Comparison of ENCODE assay signal across 8 mouse cellular contexts in the genomic region with DNA sequence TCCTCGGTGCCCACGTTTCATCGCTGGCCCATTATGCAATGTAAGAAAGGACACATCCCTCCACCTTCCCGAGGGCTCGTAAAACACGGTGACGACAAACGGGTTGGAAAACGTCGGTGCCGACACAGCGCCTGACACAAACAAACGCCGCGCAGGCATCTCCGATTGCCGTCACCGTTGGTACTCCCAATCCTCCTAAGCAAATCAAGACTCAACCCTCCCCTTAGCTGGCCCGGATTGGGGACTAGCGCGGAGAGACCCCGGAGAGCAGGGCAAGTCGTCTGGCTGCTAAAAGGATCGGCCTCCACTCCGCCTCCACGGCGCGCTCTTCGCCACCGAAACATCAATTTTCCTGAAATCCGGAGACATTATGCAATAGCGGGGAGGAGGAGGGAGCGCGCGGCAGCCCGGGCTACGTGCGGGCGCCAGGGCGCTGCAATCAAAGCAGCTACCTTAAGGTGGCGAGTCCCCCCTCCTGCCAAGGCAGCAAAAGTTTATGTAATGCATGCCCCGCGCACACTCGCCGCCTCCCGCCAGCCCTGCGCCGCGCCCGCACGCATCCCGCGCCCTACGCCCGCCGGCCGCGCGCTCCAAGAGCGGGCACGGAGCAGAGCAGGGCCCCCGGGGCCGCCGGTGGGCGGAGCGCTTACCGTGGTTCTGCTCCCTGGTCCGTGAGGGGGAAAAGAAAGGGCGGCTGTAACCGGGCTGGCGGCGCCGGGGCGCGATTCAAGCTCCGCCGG. TPM values are rescaled to one million over a fixed set of nuclear protein-coding genes. Genes with fewer than 3 reads are reported as not detected.
DNase-seq lines count a peak whose midpoint lies in the region; ATAC-seq lines count a peak whose summit lies in the region.

No protein-coding gene starts in this region.

- no peaks in the 10 kb centered on the region for H3K27me3 ChIP-seq in embryonic facial prominence, embryonic 12.5 days
- H3K27me3 ChIP-seq in heart, embryonic 13.5 days (replicated peaks) = peaks cover 3% of the 10 kb centered on the region; the same call in 1 of the 2 replicates
- peaks cover 77% of the 10 kb centered on the region for H3K27me3 ChIP-seq in liver, embryonic 12.5 days (replicated peaks)

- peak; percentile 44 for ATAC-seq in embryonic facial prominence, embryonic 12.5 days (ENCODE audit: insufficient number of reproducible peaks, insufficient read depth, low FRiP score, low TSS enrichment)
- peak; percentile 44 for ATAC-seq in heart, embryonic 13.5 days (ENCODE audit: extremely low read depth, insufficient number of reproducible peaks, low FRiP score, low TSS enrichment)
- peak; percentile 68 for ATAC-seq in liver, embryonic 12.5 days

- peak overlapping the region; percentile 93 for H3K27ac ChIP-seq in embryonic facial prominence, embryonic 12.5 days
- peak overlapping the region; percentile 98 for H3K27ac ChIP-seq in heart, embryonic 13.5 days (replicated peaks)
- H3K27ac ChIP-seq in liver, embryonic 12.5 days = peak overlapping the region; percentile 63

- peak; percentile 72 to 74 for DNase-seq in B cell, adult 2 months
- DNase-seq in adrenal gland, adult 8-10 months = peak; percentile 75
- peak; percentile 75 for DNase-seq in kidney, postnatal 10 days
- peak; percentile 81 for DNase-seq in naive thymus-derived CD4-positive, alpha-beta T cell, adult 2 months (ENCODE audit: low read depth)
- DNase-seq in testis, postnatal 14 days (ENCODE audit: low spot score) = peak; percentile 35

- H3K4me2 ChIP-seq in embryonic facial prominence, embryonic 12.5 days (replicated peaks) = peak overlapping the region; percentile 98
- H3K4me2 ChIP-seq in heart, embryonic 13.5 days = peak overlapping the region; percentile 98
- peak overlapping the region; percentile 92 for H3K4me2 ChIP-seq in liver, embryonic 12.5 days

- H3K36me3 ChIP-seq in embryonic facial prominence, embryonic 12.5 days = no peaks in the 10 kb centered on the region
- H3K36me3 ChIP-seq in heart, embryonic 13.5 days = no peaks in the 10 kb centered on the region
- H3K36me3 ChIP-seq in liver, embryonic 12.5 days = no peaks in the 10 kb centered on the region

- WGBS in embryonic facial prominence, embryonic 12.5 days = under 1% methylated on average over 72 of the region's 77 CpGs
- under 1% methylated on average over 72 of the region's 77 CpGs for WGBS in heart, embryonic 13.5 days
- under 1% methylated on average over 59 of the region's 77 CpGs for WGBS in liver, embryonic 12.5 days (ENCODE audit: insufficient replicate concordance)

- peak overlapping the region; percentile 87 for H3K9ac ChIP-seq in embryonic facial prominence, embryonic 12.5 days
- peak overlapping the region; percentile 96 for H3K9ac ChIP-seq in heart, embryonic 13.5 days
- H3K9ac ChIP-seq in liver, embryonic 12.5 days = peak overlapping the region; percentile 66

- peak overlapping the region; percentile 85 for H3K4me3 ChIP-seq in embryonic facial prominence, embryonic 12.5 days
- H3K4me3 ChIP-seq in heart, embryonic 13.5 days = peak overlapping the region; percentile 88
- peak overlapping the region; percentile 70 for H3K4me3 ChIP-seq in liver, embryonic 12.5 days

- no peaks in the 10 kb centered on the region for H3K9me3 ChIP-seq in embryonic facial prominence, embryonic 12.5 days
- H3K9me3 ChIP-seq in heart, embryonic 13.5 days = no peaks in the 10 kb centered on the region
- no peaks in the 10 kb centered on the region for H3K9me3 ChIP-seq in liver, embryonic 12.5 days (replicated peaks)

- peaks cover 35% of the 10 kb centered on the region for H3K4me1 ChIP-seq in embryonic facial prominence, embryonic 12.5 days
- H3K4me1 ChIP-seq in heart, embryonic 13.5 days = peaks cover 38% of the 10 kb centered on the region
- peaks cover 32% of the 10 kb centered on the region for H3K4me1 ChIP-seq in liver, embryonic 12.5 days

RNA-seq across cellular contexts. Expression of a gene that starts 0.5 kb away (rescaled TPM):
- total RNA-seq in adrenal gland, adult 8-10 months (2022) = 10 to 100 TPM in 2 of 4 experiments, 1 to 10 TPM in 2; 7.3 to 22.4 (median 9.0) TPM
- 30.3 and 30.8 TPM in 2 replicates for polyA plus RNA-seq in embryonic facial prominence, embryonic 12.5 days (2016; fragmentation: Nextera tagmentation; extraction: Ambion mirVana)
- 36.8 and 41.9 TPM in 2 replicates for polyA plus RNA-seq in heart, embryonic 13.5 days (2015; fragmentation: Nextera tagmentation; extraction: Ambion mirVana)
- polyA plus RNA-seq in liver, embryonic 12.5 days (2016; fragmentation: Nextera tagmentation; extraction: Ambion mirVana) = 5.0 and 5.4 TPM in 2 replicates

RNA-seq across cellular contexts. Expression of a gene that starts 50.9 kb away (rescaled TPM):
- total RNA-seq in adrenal gland, adult 8-10 months (2022) = 100 to 1,000 TPM; 136 to 150 (median 143) TPM
- 41.4 and 45.3 TPM in 2 replicates for polyA plus RNA-seq in embryonic facial prominence, embryonic 12.5 days (2016; fragmentation: Nextera tagmentation; extraction: Ambion mirVana)
- 49.1 and 57.4 TPM in 2 replicates for polyA plus RNA-seq in heart, embryonic 13.5 days (2015; fragmentation: Nextera tagmentation; extraction: Ambion mirVana)
- 30.1 and 32.6 TPM in 2 replicates for polyA plus RNA-seq in liver, embryonic 12.5 days (2016; fragmentation: Nextera tagmentation; extraction: Ambion mirVana)

Comparison
In these comparisons a context has a peak if more than half of its experiments do, and no peak if none do; other contexts are left out.
1. Peak in every context shown above with its lines: DNase-seq, ATAC-seq, H3K4me3 ChIP-seq and H3K27ac ChIP-seq.